Mouse (Mus musculus) ES-E14 (cell line): ENCODE measurements around the gene Fyco1.

Experiments used
- CHD2 ChIP-seq: IDR thresholded peaks from 2 replicates; pipeline ENCODE4 v1.6.1; 2014; ENCODE audit warnings: mild to moderate bottlenecking, low read depth, low read length, inconsistent platforms
- HCFC1 ChIP-seq: IDR thresholded peaks from 2 replicates; pipeline ENCODE4 v1.6.1; 2012; ENCODE audit warnings: low read length, inconsistent platforms, borderline replicate concordance; ENCODE audit not compliant: insufficient read depth

GRCm38 (mm10) chr9:123856836-123857235 is 5.1 kb upstream of the Fyco1 start:
- TF ChIP-seq CHD2 (no peak), HCFC1 (no peak)
